Mouse (Mus musculus) CH12.LX (cell line): ENCODE measurements around the gene Gm37240.

Experiments used
- CTCF ChIP-seq, 2 experiments: IDR thresholded peaks in 1 of 2; conservative IDR thresholded peaks in 1 of 2; 2 replicates each; pipeline ENCODE4 v1.5.1; 2011 to 2012; ENCODE audit warnings: low read depth in 2 of 2, low read length in 2 of 2, improper control_type of control experiment in 1 of 2, inconsistent platforms in 1 of 2, mild to moderate bottlenecking in 1 of 2, moderate library complexity in 1 of 2
- EP300 ChIP-seq: IDR thresholded peaks from 2 replicates; pipeline ENCODE4 v1.6.1; 2011; ENCODE audit warnings: low read length, improper control_type of control experiment
- MEF2A ChIP-seq: IDR thresholded peaks from 2 replicates; pipeline ENCODE4 v1.6.1; 2014; ENCODE audit warnings: low read depth, mild to moderate bottlenecking, inconsistent platforms, low read length, improper control_type of control experiment, borderline replicate concordance
- POLR2A ChIP-seq: IDR thresholded peaks from 2 replicates; pipeline ENCODE4 v1.6.1; 2011; ENCODE audit warnings: low read depth, mild to moderate bottlenecking, improper control_type of control experiment, low read length
- TCF12 ChIP-seq: IDR thresholded peaks from 2 replicates; pipeline ENCODE4 v1.6.1; 2014; ENCODE audit warnings: low read depth, mild to moderate bottlenecking, inconsistent platforms, low read length, improper control_type of control experiment
- ZC3H11A ChIP-seq: IDR thresholded peaks from 2 replicates; pipeline ENCODE4 v1.6.1; 2012; ENCODE audit warnings: low read depth, mild to moderate bottlenecking, inconsistent platforms, low read length, improper control_type of control experiment

GRCm38 (mm10) chr3:85669844-85670243 lies 217.5 kb downstream of the Gm37240 start:
- TF ChIP-seq CTCF (conservative IDR thresholded peaks at IDR 0.05 in 1 of 2, IDR thresholded peaks at IDR 0.05 in 1 of 2; ENCODE audit: low read depth in 2 of 2, low read length in 2 of 2) = no peak
- no peak for TF ChIP-seq EP300
- no peak for TF ChIP-seq ZC3H11A
- no peak for TF ChIP-seq POLR2A
- no peak for TF ChIP-seq MEF2A
- no peak for TF ChIP-seq TCF12
